Mouse (Mus musculus) ES-E14 (cell line): Measurements from ENCODE around the gene Gabpb2. TPM values are rescaled to one million over a fixed set of nuclear protein-coding genes. Genes with fewer than 3 reads are reported as not detected.
"Not testable (repeated sequence)": the region's sequence is repeated elsewhere in the genome, so short reads cannot be mapped to it uniquely, and the experiment has no call there.

Experiments used
- DNase-seq: peaks from one replicate; pipeline ENCODE4 v3.0.0-alpha.2; 2013; ENCODE audit warnings: low read depth, low spot score
- H3K27ac ChIP-seq: 2 replicates; pipeline ENCODE4 v1.5.1; 2012; ENCODE audit warnings: low read depth, mild to moderate bottlenecking, low read length, moderate library complexity, mixed read lengths; ENCODE audit not compliant: poor library complexity, insufficient read depth, severe bottlenecking
- H3K36me3 ChIP-seq: 2 replicates; pipeline ENCODE4 v1.6.1; 2012; ENCODE audit warnings: mild to moderate bottlenecking, low read length, moderate library complexity, mixed read lengths; ENCODE audit not compliant: control insufficient read depth, poor library complexity, insufficient read depth, severe bottlenecking
- H3K4me1 ChIP-seq, 2 experiments: fragments of 150-350 bp in 1 of 2; sonication (generic) in 1 of 2; 2 replicates each; pipeline ENCODE4 v1.6.1; 2012; ENCODE audit warnings: low read length in 2 of 2, mild to moderate bottlenecking in 1 of 2, mixed read lengths in 1 of 2; ENCODE audit not compliant: control insufficient read depth in 2 of 2, insufficient read depth in 2 of 2, poor library complexity in 1 of 2
- H3K4me3 ChIP-seq, 2 experiments: fragments of 150-350 bp in 1 of 2; sonication (generic) in 1 of 2; 2 replicates each; pipeline ENCODE4 v1.5.1; 2012; ENCODE audit warnings: low read length in 2 of 2, low read depth in 1 of 2, mild to moderate bottlenecking in 1 of 2, mixed read lengths in 1 of 2; ENCODE audit not compliant: insufficient read depth in 1 of 2, poor library complexity in 1 of 2, severe bottlenecking in 1 of 2
- H3K9ac ChIP-seq: 2 replicates; pipeline ENCODE4 v1.6.1; 2012; ENCODE audit warnings: low read depth, mild to moderate bottlenecking, low read length, mixed read lengths; ENCODE audit not compliant: poor library complexity, insufficient read depth, severe bottlenecking
- H3K9me3 ChIP-seq: fragments of 150-350 bp; sonication (generic); 2 replicates; pipeline ENCODE4 v1.6.1; 2012; ENCODE audit warnings: low read depth, mild to moderate bottlenecking, low read length; ENCODE audit not compliant: control insufficient read depth, insufficient read depth
- CHD2 ChIP-seq: IDR thresholded peaks from 2 replicates; pipeline ENCODE4 v1.6.1; 2014; ENCODE audit warnings: mild to moderate bottlenecking, low read depth, low read length, inconsistent platforms
- ZC3H11A ChIP-seq: IDR thresholded peaks from 2 replicates; pipeline ENCODE4 v1.6.1; 2012; ENCODE audit warnings: low read depth, mild to moderate bottlenecking, inconsistent platforms, low read length, borderline replicate concordance
- ZNF384 ChIP-seq: IDR thresholded peaks from 2 replicates; pipeline ENCODE4 v1.6.1; 2012; ENCODE audit warnings: low read depth, low read length, inconsistent platforms
- in situ Hi-C, 2 experiments: fragments of 600-800 bp; cut with MboI; formaldehyde crosslinking; loops; one replicate each; pipeline ENCODE4 v1.15.1; 2025; ENCODE audit warnings: low sequenced_read_pairs in 2 of 2, inconsistent platforms in 1 of 2; ENCODE audit not compliant: unreplicated experiment in 2 of 2
- total RNA-seq: library from RNA; depleted of rRNA; stranded (reverse); fragments of 300-350 nt; gene quantifications from 2 replicates; pipeline ENCODE4 v1.2.3, GENCODE M21; 2012; rRNA removed

The Gabpb2 gene
- total RNA-seq, 1 experiment = 30.7 TPM

- H3K27ac ChIP-seq = peak overlapping the region; percentile 38; the same call in 1 of the 2 replicates
- DNase-seq = no peak
- in situ Hi-C loops = no loop called here
- H3K9ac ChIP-seq = peak overlapping the region; percentile 95
- peaks cover 3% of the 10 kb centered on the region; the same call in 1 of the 2 replicates for H3K36me3 ChIP-seq
- TF ChIP-seq ZNF384 (no peak), CHD2 (no peak), ZC3H11A (no peak)
- peak overlapping the region; percentile 77 to 93 for H3K4me3 ChIP-seq
- H3K4me1 ChIP-seq = peaks cover 3 to 9% of the 10 kb centered on the region in 2 experiments; a peak in 2 of 4 replicates
- H3K9me3 ChIP-seq = no peaks in the 10 kb centered on the region
Observed at GRCm38 (mm10) chr3:95133176-95133575, 84.5 kb downstream of the Gabpb2 start.

GRCm38 (mm10) chr3:95132389-95132788, 85.3 kb downstream of the Gabpb2 start:
- H3K36me3 ChIP-seq, DNase-seq, in situ Hi-C loops, H3K27ac ChIP-seq, H3K9ac ChIP-seq, H3K9me3 ChIP-seq, H3K4me3 ChIP-seq, H3K4me1 ChIP-seq: not testable (repeated sequence)

Other genes starting within 250 kb of the Gabpb2 start
- 29.7 and 34.4 TPM in 2 replicates for gene Pi4kb, start 243.2 kb downstream of the Gabpb2 start, total RNA-seq
- 19.8 and 20.6 TPM in 2 replicates for gene Zfp687, start 202.5 kb downstream of the Gabpb2 start, total RNA-seq
- gene Psmd4, start 175.3 kb downstream of the Gabpb2 start, total RNA-seq = 258 and 291 TPM in 2 replicates
- gene Pip5k1a, start 111.0 kb downstream of the Gabpb2 start, total RNA-seq = 23.2 and 30.7 TPM in 2 replicates
- 34.4 and 35.7 TPM in 2 replicates for gene Vps72, start 106.9 kb downstream of the Gabpb2 start, total RNA-seq
- gene Tmod4, start 93.4 kb downstream of the Gabpb2 start, total RNA-seq = 0.36 TPM in 1 of 2 replicates, not detected in the other
- gene Scnm1, start 83.9 kb downstream of the Gabpb2 start, total RNA-seq = 38.1 and 39.2 TPM in 2 replicates
- gene Lysmd1, start 83.8 kb downstream of the Gabpb2 start, total RNA-seq = 4.4 and 5.1 TPM in 2 replicates
- gene Tnfaip8l2, start 75.6 kb downstream of the Gabpb2 start, total RNA-seq = 1.0 and 1.3 TPM in 2 replicates
- gene Sema6c, start 57.5 kb downstream of the Gabpb2 start, total RNA-seq = 15.3 and 34.7 TPM in 2 replicates
- 43.2 and 51.4 TPM in 2 replicates for gene Cdc42se1, start 10.8 kb upstream of the Gabpb2 start, total RNA-seq
- gene Mllt11, start 14.3 kb upstream of the Gabpb2 start, total RNA-seq = 5.3 and 10.1 TPM in 2 replicates
- 2.0 and 3.0 TPM in 2 replicates for gene Gm128, start 23.7 kb upstream of the Gabpb2 start, total RNA-seq
- 6.7 and 16.0 TPM in 2 replicates for gene Bnipl, start 33.3 kb upstream of the Gabpb2 start, total RNA-seq
- gene Mindy1, start 63.4 kb upstream of the Gabpb2 start, total RNA-seq = 48.8 and 54.5 TPM in 2 replicates
- 26.4 and 29.5 TPM in 2 replicates for gene Prune1, start 64.2 kb upstream of the Gabpb2 start, total RNA-seq
- 0.58 and 1.1 TPM in 2 replicates for gene Anxa9, start 89.3 kb upstream of the Gabpb2 start, total RNA-seq
- gene Cers2, start 96.9 kb upstream of the Gabpb2 start, total RNA-seq = 87.6 and 101 TPM in 2 replicates
- gene Setdb1, start 139.3 kb upstream of the Gabpb2 start, total RNA-seq = 54.7 and 59.1 TPM in 2 replicates
- 0.31 TPM in 1 of 2 replicates, not detected in the other for gene 4930558C23Rik, start 184.9 kb upstream of the Gabpb2 start, total RNA-seq
- gene Arnt, start 216.5 kb upstream of the Gabpb2 start, total RNA-seq = 25.1 and 28.8 TPM in 2 replicates